Mouse (Mus musculus) midbrain, postnatal 0 days (tissue): Measurements from ENCODE around the gene Lrmda. TPM values are rescaled to one million over a fixed set of nuclear protein-coding genes. Genes with fewer than 3 reads are reported as not detected.

Source experiments
- ATAC-seq: fragments of 200-750 bp; cut with Nextera tagmentation; 2 replicates; pipeline ENCODE4 v1.8.0; 2017; ENCODE audit warnings: moderate number of reproducible peaks, mild to moderate bottlenecking, moderate TSS enrichment, moderate library complexity; ENCODE audit not compliant: low FRiP score
- DNase-seq: peaks from one replicate; pipeline ENCODE4 v3.0.0-alpha.2; 2015; ENCODE audit warnings: low spot score
- H3K27ac ChIP-seq: fragments of 300-500 bp; sonication (generic); 2 replicates; pipeline ENCODE4 v1.5.1; 2014; ENCODE audit warnings: low read depth, mild to moderate bottlenecking, low read length, mixed read lengths
- H3K27me3 ChIP-seq: fragments of 300-500 bp; sonication (generic); 2 replicates; pipeline ENCODE4 v1.6.1; 2014; ENCODE audit warnings: low read length, control low read depth, mixed read lengths; ENCODE audit not compliant: insufficient read depth
- H3K36me3 ChIP-seq: fragments of 300-500 bp; sonication (generic); 2 replicates; pipeline ENCODE4 v1.6.1; 2014; ENCODE audit warnings: low read length, control low read depth, mixed read lengths; ENCODE audit not compliant: insufficient read depth
- H3K4me1 ChIP-seq: fragments of 300-500 bp; sonication (generic); 2 replicates; pipeline ENCODE4 v1.6.1; 2014; ENCODE audit warnings: mild to moderate bottlenecking, control low read depth, antibody characterized with exemption, low read length, mixed read lengths; ENCODE audit not compliant: insufficient read depth
- H3K4me2 ChIP-seq: fragments of 300-500 bp; sonication (generic); 2 replicates; pipeline ENCODE4 v1.6.1; 2014; ENCODE audit warnings: low read depth, mild to moderate bottlenecking, low read length, mixed read lengths; ENCODE audit not compliant: poor library complexity, severe bottlenecking
- H3K4me3 ChIP-seq: fragments of 300-500 bp; sonication (generic); 2 replicates; pipeline ENCODE4 v1.5.1; 2014; ENCODE audit warnings: low read depth, mild to moderate bottlenecking, low read length, moderate library complexity
- H3K9ac ChIP-seq: fragments of 300-500 bp; sonication (generic); replicated peaks from 2 replicates; pipeline ENCODE4 v1.6.1; 2014; ENCODE audit warnings: mild to moderate bottlenecking, low read length, moderate library complexity, mixed read lengths; ENCODE audit not compliant: poor library complexity, severe bottlenecking
- H3K9me3 ChIP-seq: fragments of 300-500 bp; sonication (generic); 2 replicates; pipeline ENCODE4 v1.6.1; 2016; ENCODE audit warnings: low read length, control low read depth
- CTCF ChIP-seq: IDR thresholded peaks from 2 replicates; pipeline ENCODE4 v1.5.1; 2016; ENCODE audit warnings: antibody characterized with exemption, mild to moderate bottlenecking
- WGBS: fragments of 180-500 bp; shearing (Covaris S2); extraction: QIAGEN DNeasy Blood & Tissue Kit; methylation state at CpG from one replicate; pipeline ENCODE4 v1.1.7; 2014; 5-methylcytosine and 5-hydroxymethylcytosine counted together
- polyA plus RNA-seq: library from polyadenylated mRNA; unstranded; fragments of >200 nt; fragmentation: Nextera tagmentation; extraction: Ambion mirVana; gene quantifications from 2 replicates; pipeline ENCODE4 v1.2.1, GENCODE M21; 2015
- total RNA-seq: library from RNA; depleted of rRNA; stranded (reverse); fragments of >200 nt; gene quantifications from 2 replicates; pipeline ENCODE4 v1.2.3, GENCODE M21; 2014

The Lrmda gene
- total and polyA plus RNA-seq, 2 experiments from 2014 or later, result 0.35 TPM; not detected in 1

DNA sequence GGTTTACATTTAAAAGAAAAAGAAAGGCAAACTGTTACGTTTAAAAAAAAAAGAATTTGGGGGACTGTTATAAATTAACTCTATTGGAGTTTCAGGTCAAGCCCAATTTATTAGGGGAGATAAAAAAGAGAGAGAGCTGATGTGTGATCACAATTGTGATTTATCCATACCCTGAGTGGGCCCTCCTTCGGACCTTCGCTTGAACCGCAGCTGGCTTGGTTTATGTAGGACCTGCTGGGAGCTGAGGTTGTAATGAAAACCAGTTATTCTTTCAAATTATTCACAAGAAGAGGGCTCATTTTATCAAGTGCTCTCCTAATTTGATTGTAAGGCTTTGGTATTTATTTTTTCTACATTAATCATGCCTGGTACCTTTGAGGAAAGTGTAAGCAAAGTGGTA lies 99.0 kb downstream of the Lrmda start:
- Histone ChIP-seq H3K4me2 (no peak overlapping the region), H3K4me1 (no peaks in the 10 kb centered on the region), H3K4me3 (no peak overlapping the region), H3K9me3 (no peaks in the 10 kb centered on the region), H3K27ac (no peak overlapping the region), H3K9ac (no peak overlapping the region), H3K27me3 (no peaks in the 10 kb centered on the region), H3K36me3 (no peaks in the 10 kb centered on the region)
- TF ChIP-seq CTCF, result no peak
- DNase-seq (no peak), ATAC-seq (no peak)
- 89% methylated on average over 4 of the region's 4 CpGs for WGBS

GRCm38 (mm10) chr14:22126276-22126675 lies 106.8 kb downstream of the Lrmda start:
- 90% methylated on average over 4 of the region's 4 CpGs for WGBS
- Histone ChIP-seq H3K27ac (no peak overlapping the region), H3K36me3 (no peaks in the 10 kb centered on the region), H3K9me3 (no peaks in the 10 kb centered on the region), H3K27me3 (no peaks in the 10 kb centered on the region), H3K4me2 (no peak overlapping the region), H3K9ac (no peak overlapping the region), H3K4me1 (no peaks in the 10 kb centered on the region), H3K4me3 (no peak overlapping the region)
- TF ChIP-seq CTCF, result no peak
- DNase-seq, result no peak
- no peak for ATAC-seq

DNA sequence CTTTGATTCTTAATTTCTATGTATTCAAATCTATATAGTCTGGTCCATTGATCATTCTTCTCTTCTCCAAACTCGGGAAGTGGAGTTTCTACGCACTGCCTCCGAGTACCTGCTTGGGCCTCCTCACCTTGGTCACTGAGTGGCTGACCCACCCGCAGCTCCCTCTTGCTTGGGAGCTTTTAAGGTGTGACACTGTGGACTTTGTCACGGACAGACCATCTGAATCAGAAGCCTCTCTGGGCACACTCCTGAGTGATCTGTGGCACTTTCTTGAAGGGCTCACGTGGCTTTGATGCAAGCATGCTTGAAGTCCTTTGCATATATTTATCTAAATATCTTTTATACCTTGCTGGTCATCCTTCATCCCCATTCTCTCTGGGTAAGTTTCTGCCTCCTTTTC lies 107.3 kb downstream of the Lrmda start:
- Histone ChIP-seq H3K9me3 (no peaks in the 10 kb centered on the region), H3K4me3 (no peak overlapping the region), H3K4me2 (no peak overlapping the region), H3K4me1 (no peaks in the 10 kb centered on the region), H3K27ac (no peak overlapping the region), H3K27me3 (no peaks in the 10 kb centered on the region), H3K9ac (no peak overlapping the region), H3K36me3 (no peaks in the 10 kb centered on the region)
- no peak for DNase-seq
- no peak for ATAC-seq
- no peak for TF ChIP-seq CTCF
- 94% methylated on average over 6 of the region's 6 CpGs for WGBS

DNA sequence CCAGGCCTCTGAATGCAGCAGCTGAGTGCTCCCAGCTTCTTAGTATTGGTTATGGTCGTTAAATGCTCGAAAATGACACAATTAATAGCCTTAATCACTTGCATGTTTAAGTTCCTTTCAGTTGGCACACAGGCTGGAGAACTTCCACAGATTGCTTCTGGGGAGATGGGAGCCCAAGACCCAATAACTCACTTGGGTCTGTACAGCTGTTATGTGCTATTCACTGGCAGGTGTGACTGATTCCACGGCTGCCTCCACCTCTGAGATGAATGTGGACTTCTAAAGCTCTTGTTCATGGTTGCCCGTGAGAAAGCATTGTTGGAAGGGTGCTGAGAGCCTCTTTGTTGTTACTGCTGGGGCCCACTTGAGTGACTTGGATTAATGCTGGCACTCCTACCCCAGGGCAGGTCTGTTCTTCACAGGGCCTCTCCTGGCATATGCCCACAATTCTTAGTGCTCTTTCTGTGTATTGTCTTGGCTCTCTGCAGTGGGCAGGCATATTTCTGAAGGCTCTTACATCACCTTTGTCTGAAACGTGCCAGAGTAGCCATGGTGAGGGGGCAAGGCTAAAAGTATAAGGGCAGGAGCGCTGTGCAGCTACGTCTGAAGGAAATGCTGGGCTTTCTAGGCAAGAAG lies 111.6 kb downstream of the Lrmda start:
- ATAC-seq, result no peak
- Histone ChIP-seq H3K36me3 (no peaks in the 10 kb centered on the region), H3K4me2 (no peak overlapping the region), H3K27me3 (no peaks in the 10 kb centered on the region), H3K27ac (no peak overlapping the region), H3K4me3 (no peak overlapping the region), H3K9me3 (no peaks in the 10 kb centered on the region), H3K9ac (no peak overlapping the region), H3K4me1 (no peaks in the 10 kb centered on the region)
- 64% methylated on average over 7 of the region's 7 CpGs for WGBS
- no peak for TF ChIP-seq CTCF
- no peak for DNase-seq

- Histone ChIP-seq H3K9ac (no peak overlapping the region), H3K4me3 (no peak overlapping the region), H3K27me3 (no peaks in the 10 kb centered on the region), H3K4me2 (no peak overlapping the region), H3K4me1 (0 out of 2 replicates have a peak, but pooled peaks cover 3% of the 10 kb centered on the region), H3K36me3 (no peaks in the 10 kb centered on the region), H3K27ac (no peak overlapping the region), H3K9me3 (no peaks in the 10 kb centered on the region)
- no peak for ATAC-seq
- DNase-seq, result no peak
- no peak for TF ChIP-seq CTCF
- WGBS, result 74% methylated on average over 1 of the region's 1 CpGs
Measured at GRCm38 (mm10) chr14:22139281-22139680, 119.8 kb downstream of the Lrmda start.

DNA sequence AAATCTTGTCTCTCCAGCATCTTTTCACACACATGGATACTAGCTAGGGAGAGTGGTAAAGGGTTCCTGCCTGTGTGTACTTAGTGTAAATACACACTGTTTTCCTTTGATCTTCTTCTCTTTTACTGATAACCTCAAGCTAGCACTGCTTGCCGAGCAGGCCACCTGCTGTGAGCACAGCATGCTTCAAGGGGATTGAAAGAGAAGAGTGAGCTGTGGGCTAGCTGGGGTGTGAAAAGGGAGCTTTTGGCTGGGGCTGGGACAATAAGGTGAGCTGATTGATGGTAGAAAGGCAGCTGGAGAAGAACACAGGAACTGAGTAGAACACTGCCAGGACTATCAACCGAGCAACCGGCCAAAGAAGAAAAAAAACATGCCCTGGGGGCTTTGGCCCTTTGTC lies 124.5 kb downstream of the Lrmda start:
- H3K9ac ChIP-seq, result no peak overlapping the region
- no peak overlapping the region for H3K4me2 ChIP-seq
- ATAC-seq (no peak), DNase-seq (no peak)
- H3K9me3 ChIP-seq, result no peaks in the 10 kb centered on the region
- H3K36me3 ChIP-seq, result no peaks in the 10 kb centered on the region
- H3K4me3 ChIP-seq, result no peak overlapping the region
- no peaks in the 10 kb centered on the region for H3K27me3 ChIP-seq
- H3K4me1 ChIP-seq, result peaks cover 10% of the 10 kb centered on the region; the same call in 1 of the 2 replicates
- no peak overlapping the region for H3K27ac ChIP-seq
- 12% methylated on average over 3 of the region's 3 CpGs for WGBS
- no peak for TF ChIP-seq CTCF
